Mouse (Mus musculus) megakaryocyte, embryonic 14.5 days (primary cell): ENCODE measurements at regions not wholly inside any gene's neighbourhood (a gene's known extent, or its start where the extent isn't known, plus 50 kb on each side); places are given as distances from the start of the nearest gene placed in this dataset.

Experiments used
- FLI1 ChIP-seq: IDR thresholded peaks from 2 replicates; pipeline ENCODE4 v1.6.1; 2012; ENCODE audit warnings: low read length, inconsistent platforms, mixed read lengths
- GATA1 ChIP-seq: IDR thresholded peaks from 3 replicates; pipeline ENCODE4 v1.6.1; 2012; ENCODE audit warnings: mixed read lengths, low read length, inconsistent platforms, borderline replicate concordance

DNA sequence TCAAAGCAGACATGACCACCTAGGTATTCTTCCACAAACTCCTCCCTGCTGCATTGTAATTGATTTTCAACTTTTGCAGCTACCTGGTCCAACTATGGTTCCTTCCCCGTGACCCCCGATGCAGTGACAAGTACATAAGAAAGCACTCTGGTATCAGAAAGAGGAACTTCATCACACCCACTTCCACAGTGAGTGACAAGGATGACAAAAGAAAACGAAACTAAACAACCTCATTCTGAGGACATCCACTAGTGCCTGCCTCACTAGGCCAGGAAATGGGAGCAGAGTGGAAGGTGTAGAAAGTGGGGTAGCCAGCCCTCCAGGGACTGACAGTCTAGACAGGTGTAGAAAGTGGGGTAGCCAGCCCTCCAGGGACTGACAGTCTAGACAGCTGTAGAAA is 158.2 kb upstream of the Ogfrl1 start:
- TF ChIP-seq FLI1 (no peak), GATA1 (no peak)
